Mouse (Mus musculus) frontal cortex, postnatal 14 days (tissue): Measurements from ENCODE around the gene Grm4.

Experiments
- DNase-seq, 2 experiments: peaks; one replicate each; pipeline ENCODE4 v3.0.0; 2022; ENCODE audit warnings: low spot score in 2 of 2

Gene Grm4

GRCm38 (mm10) chr17:27511865-27512618 lies 9.2 kb downstream of the Grm4 start:
- DNase-seq: peak in 1 of 2 experiments; percentile 28

- no peak for DNase-seq
Measured at GRCm38 (mm10) chr17:27511125-27511735, 10.0 kb downstream of the Grm4 start.

- DNase-seq: no peak
Measured at GRCm38 (mm10) chr17:27510258-27511124, 10.7 kb downstream of the Grm4 start.

- no peak for DNase-seq
Measured at GRCm38 (mm10) chr17:27509056-27509455, 12.1 kb downstream of the Grm4 start.

GRCm38 (mm10) chr17:27508513-27508912 lies 12.7 kb downstream of the Grm4 start:
- DNase-seq: no peak

- no peak for DNase-seq
Measured at GRCm38 (mm10) chr17:27508002-27508401, 13.2 kb downstream of the Grm4 start.

- no peak for DNase-seq
Measured at GRCm38 (mm10) chr17:27507591-27507945, 13.6 kb downstream of the Grm4 start.

GRCm38 (mm10) chr17:27506871-27507590 lies 14.2 kb downstream of the Grm4 start:
- DNase-seq: no peak

- no peak for DNase-seq
Measured at GRCm38 (mm10) chr17:27506362-27506761, 14.8 kb downstream of the Grm4 start.

- DNase-seq: no peak
Measured at GRCm38 (mm10) chr17:27505221-27505881, 15.9 kb downstream of the Grm4 start.

GRCm38 (mm10) chr17:27503869-27504268 lies 17.3 kb downstream of the Grm4 start:
- no peak for DNase-seq

- no peak for DNase-seq
Measured at GRCm38 (mm10) chr17:27502736-27503445, 18.3 kb downstream of the Grm4 start.

- no peak for DNase-seq
Measured at GRCm38 (mm10) chr17:27502288-27502687, 18.9 kb downstream of the Grm4 start.

- no peak for DNase-seq
Measured at GRCm38 (mm10) chr17:27501331-27502251, 19.6 kb downstream of the Grm4 start.

GRCm38 (mm10) chr17:27500811-27501210 lies 20.4 kb downstream of the Grm4 start:
- DNase-seq: no peak

- no peak for DNase-seq
Measured at GRCm38 (mm10) chr17:27499080-27499479, 22.1 kb downstream of the Grm4 start.

GRCm38 (mm10) chr17:27497798-27498197 lies 23.4 kb downstream of the Grm4 start:
- no peak for DNase-seq

- no peak for DNase-seq
Measured at GRCm38 (mm10) chr17:27495008-27495540, 26.1 kb downstream of the Grm4 start.

GRCm38 (mm10) chr17:27493969-27494368 lies 27.2 kb downstream of the Grm4 start:
- no peak for DNase-seq
